Mouse (Mus musculus): ENCODE measurements around the gene Taf12. TPM values are rescaled to one million over a fixed set of nuclear protein-coding genes. Genes with fewer than 3 reads are reported as not detected.

Gene Taf12
- 10 to 100 TPM; 34.3 to 35.1 TPM for total RNA-seq (2023)

GRCm38 (mm10) chr4:132274156-132274862 lies at the start of gene Taf12:
TSS of gene Taf12 (plus strand) at chr4:132274375.

GRCm38 (mm10) chr4:132261514-132262357 lies 12.4 kb upstream of the Taf12 start, which contains the start of gene Gmeb1:
TSS of gene Gmeb1 (minus strand) at chr4:132261602.

GRCm38 (mm10) chr4:132302939-132303479 lies 28.8 kb downstream of the Taf12 start, which contains the start of gene Rab42:
TSS of gene Rab42 (minus strand) at chr4:132303385.

DNA sequence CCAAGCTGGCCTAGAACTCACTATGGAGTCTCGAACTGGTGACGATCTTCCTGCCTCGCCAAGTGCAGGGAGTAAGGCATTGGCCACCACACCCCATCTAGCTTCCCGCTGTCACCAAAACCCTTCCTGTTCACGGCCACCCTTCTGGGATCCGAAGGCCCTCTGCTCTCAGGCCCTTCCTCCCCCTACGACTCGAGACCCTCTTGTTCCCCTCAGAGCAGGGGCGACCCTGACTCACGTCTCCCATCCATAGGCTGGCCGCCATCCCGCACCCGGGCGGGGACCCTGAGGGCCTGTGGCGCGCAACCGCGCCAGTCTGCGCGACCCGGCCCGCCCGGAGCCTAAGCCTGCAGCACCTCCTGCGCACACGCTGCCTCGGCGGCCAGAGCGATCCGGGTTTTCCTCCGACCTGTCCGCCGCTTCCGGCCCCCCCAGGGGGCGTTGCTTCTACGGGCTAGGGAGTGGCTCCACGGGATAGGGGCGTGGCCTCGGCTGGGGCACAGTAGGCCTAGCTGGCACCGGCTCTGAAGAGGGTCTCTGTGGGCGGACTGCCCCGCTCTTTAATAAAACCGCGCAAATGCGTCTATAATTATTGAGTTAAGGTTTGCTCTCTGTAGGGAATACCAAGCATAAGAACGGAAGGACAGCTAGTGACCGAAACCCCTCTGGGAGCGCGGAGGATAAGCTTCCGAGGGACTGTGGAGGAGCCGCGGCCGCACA lies 55.1 kb downstream of the Taf12 start, which contains the start of gene Trnau1ap:
Trnau1ap (minus strand) TSS at position 424 of the 720 bp plus-strand sequence.

Other genes starting within 250 kb of the Taf12 start
- under 1 TPM in 1 of 2 experiments, not detected in 1; 0.24 TPM for gene Gm10300, start 199.7 kb upstream of the Taf12 start, total RNA-seq (2023)
- gene Epb41, start 199.1 kb upstream of the Taf12 start, total RNA-seq (2023) = 10 to 100 TPM; 70.6 to 75.6 TPM
- not detected for gene Oprd1, start 129.9 kb upstream of the Taf12 start, total RNA-seq (2023)
- gene Ythdf2, start 62.1 kb upstream of the Taf12 start, total RNA-seq (2023) = 10 to 100 TPM; 34.5 to 36.1 TPM
- gene Gmeb1, start 12.8 kb upstream of the Taf12 start, total RNA-seq (2023) = 10 to 100 TPM; 30.5 to 33.5 TPM
- under 1 TPM in 1 of 2 experiments, not detected in 1; 0.64 TPM for gene Rab42, start 29.0 kb downstream of the Taf12 start, total RNA-seq (2023)
- 10 to 100 TPM; 13.8 to 15.9 TPM for gene Trnau1ap, start 55.2 kb downstream of the Taf12 start, total RNA-seq (2023)
- 10 to 100 TPM; 28.5 to 30.9 TPM for gene Rcc1, start 79.2 kb downstream of the Taf12 start, total RNA-seq (2023)
- gene Phactr4, start 148.1 kb downstream of the Taf12 start, total RNA-seq (2023) = 10 to 100 TPM; 20.8 to 22.6 TPM
- 1 to 10 TPM; 7.5 to 9.2 TPM for gene Med18, start 189.5 kb downstream of the Taf12 start, total RNA-seq (2023)
- 10 to 100 TPM; 31.2 to 35.3 TPM for gene Sesn2, start 236.1 kb downstream of the Taf12 start, total RNA-seq (2023)

Data from neutrophil, adult 83 days (primary cell).